In the genomic region with DNA sequence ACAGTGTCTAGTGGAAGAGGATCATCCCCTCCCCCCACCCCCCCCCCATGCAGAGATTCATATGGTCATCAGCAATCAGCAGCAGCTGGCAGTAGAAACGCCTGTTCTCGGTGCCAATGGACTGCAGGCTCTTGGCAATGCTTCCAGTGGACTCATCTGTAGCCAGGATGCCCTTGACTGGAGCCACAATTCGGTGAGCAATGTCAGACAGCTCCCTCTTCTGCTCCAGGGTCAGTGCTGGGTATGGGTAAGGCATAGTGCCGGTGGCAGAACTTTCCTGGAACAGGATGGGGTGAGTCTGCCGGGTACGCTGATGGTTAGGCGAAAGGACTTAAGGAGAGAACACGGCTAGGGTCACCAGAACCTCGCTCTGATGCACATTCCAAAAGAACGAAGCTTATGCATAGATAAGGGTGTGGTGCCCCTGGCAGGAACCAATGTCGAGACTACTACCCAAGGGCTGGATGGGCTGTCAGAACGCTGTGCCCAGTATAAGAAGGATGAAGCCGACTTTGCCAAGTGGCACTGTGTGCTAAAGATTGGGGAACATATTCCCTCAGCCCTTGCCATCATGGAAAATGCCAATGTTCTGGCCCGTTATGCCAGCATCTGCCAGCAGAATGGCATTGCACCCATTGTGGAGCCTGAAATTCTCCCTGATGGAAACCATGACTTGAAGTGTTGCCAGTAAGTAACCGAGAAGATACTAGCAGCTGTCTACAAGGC, we compare ENCODE assay signal across 14 mouse cellular contexts.
DNase-seq lines count a peak whose midpoint lies in the region; ATAC-seq and TF ChIP-seq lines count a peak whose summit lies in the region.
"Had no signal": no experiment of that assay in that cellular context is flagged by ENCODE, and none has a peak within 500 bp of the region (broad histone marks: within the 10 kb centered on the region; RNA-seq: fewer than 3 reads in every experiment).

No protein-coding gene starts in this region.

- H3K9ac ChIP-seq in heart, embryonic 11.5 days (ENCODE audit: low read depth, low read length) = no peak overlapping the region
- no peak overlapping the region for H3K9ac ChIP-seq in neural tube, embryonic 15.5 days (replicated peaks)

- no peaks in the 10 kb centered on the region for H3K36me3 ChIP-seq in heart, embryonic 11.5 days (ENCODE audit: control insufficient read depth, insufficient read depth, low read length)
- no peaks in the 10 kb centered on the region for H3K36me3 ChIP-seq in neural tube, embryonic 15.5 days
- H3K36me3 ChIP-seq: forebrain, embryonic 10.5 days had no signal

- no peak for TF ChIP-seq POLR2A in cerebellum, adult 2 months (IDR thresholded peaks at IDR 0.05; ENCODE audit: borderline replicate concordance, insufficient read depth, low read length)

- ATAC-seq in heart, embryonic 11.5 days (replicated peaks; ENCODE audit: insufficient number of reproducible peaks, low FRiP score, low TSS enrichment) = no peak
- 0 out of 2 replicates have a peak, but pooled peaks have one; percentile 17 for ATAC-seq in neural tube, embryonic 15.5 days (ENCODE audit: low FRiP score)
- no peak for ATAC-seq in megakaryocyte, adult 5-6 weeks (ENCODE audit: poor library complexity, severe bottlenecking)
- ATAC-seq: lung, postnatal 0 days had no signal

- H3K4me1 ChIP-seq in heart, embryonic 11.5 days (ENCODE audit: control insufficient read depth, insufficient read depth, low read length) = no peaks in the 10 kb centered on the region
- H3K4me1 ChIP-seq in neural tube, embryonic 15.5 days = no peaks in the 10 kb centered on the region
- peaks cover 9% of the 10 kb centered on the region for H3K4me1 ChIP-seq in cerebellum, adult 2 months (ENCODE audit: control insufficient read depth, insufficient read depth, low read length)
- H3K4me1 ChIP-seq: forebrain, embryonic 10.5 days had no signal

- WGBS in heart, embryonic 11.5 days (ENCODE audit: insufficient replicate concordance) = 85% methylated on average over 15 of the region's 15 CpGs
- WGBS in neural tube, embryonic 15.5 days = 92% methylated on average over 15 of the region's 15 CpGs
- WGBS in cerebellum, adult 2 months = 22% methylated on average over 15 of the region's 15 CpGs

- no peaks in the 10 kb centered on the region for H3K27me3 ChIP-seq in heart, embryonic 11.5 days (ENCODE audit: control insufficient read depth, insufficient read depth, low read length)
- no peaks in the 10 kb centered on the region for H3K27me3 ChIP-seq in neural tube, embryonic 15.5 days (replicated peaks)
- H3K27me3 ChIP-seq in cerebellum, adult 2 months (ENCODE audit: control insufficient read depth, insufficient read depth, low read length) = no peaks in the 10 kb centered on the region

- H3K9me3 ChIP-seq in heart, embryonic 11.5 days (replicated peaks; ENCODE audit: control insufficient read depth, low read length) = no peaks in the 10 kb centered on the region
- 0 out of 2 replicates have a peak, but pooled peaks cover 3% of the 10 kb centered on the region for H3K9me3 ChIP-seq in neural tube, embryonic 15.5 days (replicated peaks)

- TF ChIP-seq CTCF in cerebellum, adult 2 months (IDR thresholded peaks at IDR 0.05; ENCODE audit: borderline replicate concordance, insufficient read depth, low read depth, low read length) = 0 out of 2 replicates have a peak, but pooled peaks have one; percentile 11

- H3K27ac ChIP-seq in heart, embryonic 11.5 days (ENCODE audit: low read depth, low read length) = no peak overlapping the region
- H3K27ac ChIP-seq in neural tube, embryonic 15.5 days (replicated peaks) = no peak overlapping the region
- 0 out of 2 replicates have a peak overlapping the region, but pooled peaks have one; percentile 1 for H3K27ac ChIP-seq in cerebellum, adult 2 months (ENCODE audit: insufficient read depth, low read length)
- H3K27ac ChIP-seq: forebrain, embryonic 10.5 days had no signal

- DNase-seq in heart, adult 11 months = peak; percentile 93
- DNase-seq in neural tube, embryonic 10.5 days (ENCODE audit: extremely low spot score, low spot score) = no peak
- DNase-seq in cerebellum, adult 2 months = peak; percentile 64 to 84
- DNase-seq in heart, postnatal 4 days = peak; percentile 23
- DNase-seq in urinary bladder, postnatal 25 days (ENCODE audit: low spot score) = no peak
- DNase-seq: right cerebral cortex, postnatal 25 days; thymus, postnatal 36 days had no signal

- H3K4me3 ChIP-seq in heart, embryonic 11.5 days (ENCODE audit: low read depth, low read length) = no peak overlapping the region
- no peak overlapping the region for H3K4me3 ChIP-seq in neural tube, embryonic 15.5 days (replicated peaks)
- H3K4me3 ChIP-seq in cerebellum, adult 2 months (replicated peaks; ENCODE audit: insufficient read depth, low read depth, low read length) = no peak overlapping the region
- H3K4me3 ChIP-seq: forebrain, embryonic 10.5 days had no signal

- H3K4me2 ChIP-seq in heart, embryonic 11.5 days = no peak overlapping the region
- no peak overlapping the region for H3K4me2 ChIP-seq in neural tube, embryonic 15.5 days
- H3K4me2 ChIP-seq: liver, embryonic 11.5 days; midbrain, embryonic 11.5 days had no signal

Comparison
In these comparisons a context has a peak if more than half of its experiments do, and no peak if none do; other contexts are left out.
1. DNase-seq: peak in heart, adult 11 months (single experiment), cerebellum, adult 2 months (2 of 2) and heart, postnatal 4 days (single experiment); none in neural tube, embryonic 10.5 days (single experiment) and urinary bladder, postnatal 25 days (single experiment).